Mouse (Mus musculus) right cerebral cortex, adult 18-20 months (tissue): ENCODE measurements at regions not wholly inside any gene's neighbourhood (a gene's known extent, or its start where the extent isn't known, plus 50 kb on each side); places are given as distances from the start of the nearest gene placed in this dataset.
A peak's percentile ranks its signal among the peaks of the same experiment; 100 is the strongest.

Experiments used
- DNase-seq: peaks from one replicate; pipeline ENCODE4 v3.0.0; 2022; ENCODE audit warnings: mixed read lengths

GRCm38 (mm10) chrX:22898698-22899051 lies 466.2 kb downstream of the Klhl13 start:
- no peak for DNase-seq

GRCm38 (mm10) chrX:22898048-22898697 lies 466.7 kb downstream of the Klhl13 start:
- no peak for DNase-seq

GRCm38 (mm10) chrX:22869791-22870190 lies 495.1 kb downstream of the Klhl13 start:
- no peak for DNase-seq

GRCm38 (mm10) chrX:22849522-22850495 lies 515.1 kb downstream of the Klhl13 start:
- DNase-seq: no peak

- DNase-seq: no peak
These were observed 516.1 kb downstream of the Klhl13 start for GRCm38 (mm10) chrX:22848778-22849177.

- no peak for DNase-seq
These were observed 531.7 kb downstream of the Klhl13 start for GRCm38 (mm10) chrX:22833226-22833625.

- DNase-seq: no peak
These were observed 559.7 kb downstream of the Klhl13 start for GRCm38 (mm10) chrX:22805184-22805583.

GRCm38 (mm10) chrX:22769971-22770530 lies 594.8 kb downstream of the Klhl13 start:
- DNase-seq: no peak

GRCm38 (mm10) chrX:22739235-22739634 lies 625.6 kb downstream of the Klhl13 start:
- DNase-seq: no peak

- peak; percentile 1 for DNase-seq
These were observed 666.7 kb downstream of the Klhl13 start for GRCm38 (mm10) chrX:22698179-22698578.

- no peak for DNase-seq
These were observed 707.0 kb downstream of the Klhl13 start for GRCm38 (mm10) chrX:22657722-22658342.
